Mouse (Mus musculus) erythroblast, embryonic 14.5 days (primary cell): ENCODE results near the gene Erich6.
"Not testable (repeated sequence)": the region's sequence is repeated elsewhere in the genome, so short reads cannot be mapped to it uniquely, and the experiment has no call there.

Source experiments
- GATA1 ChIP-seq: IDR thresholded peaks from 2 replicates; pipeline ENCODE4 v1.6.1; 2012; ENCODE audit warnings: low read length, inconsistent platforms, mixed read lengths
- TAL1 ChIP-seq: IDR thresholded peaks from 3 replicates; pipeline ENCODE4 v1.6.1; 2012; ENCODE audit warnings: low read length, inconsistent platforms, mixed read lengths

DNA sequence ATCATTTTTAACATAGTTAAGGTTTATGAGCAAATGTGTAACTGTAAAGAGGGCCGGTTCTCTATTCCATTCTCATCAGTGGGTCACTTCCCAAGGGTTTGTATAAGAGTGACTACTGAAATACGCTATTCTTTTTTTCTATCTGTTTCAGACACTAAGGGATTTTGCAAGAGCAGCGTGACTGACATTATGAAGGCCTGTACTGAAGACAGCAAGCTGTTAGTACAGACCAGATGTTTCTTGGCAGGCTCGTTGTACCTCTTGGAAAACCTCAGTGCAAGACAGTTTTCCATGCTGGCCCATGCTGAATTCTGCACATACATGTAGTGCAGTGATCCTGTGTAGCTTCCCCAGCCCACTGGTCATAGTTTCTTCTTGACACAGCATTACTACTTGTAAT lies 46.5 kb downstream of the Erich6 start:
- not testable (repeated sequence) for TF ChIP-seq TAL1, GATA1
